Mouse (Mus musculus) forelimb bud, embryonic 11.5 days (tissue): Measurements from ENCODE around the gene Chrm3.

Source experiments
- DNase-seq: peaks from one replicate; pipeline ENCODE4 v3.0.0-alpha.2; 2012; ENCODE audit warnings: low read depth, low spot score

The Chrm3 gene

GRCm38 (mm10) chr13:9992640-9993039 is 368.0 kb downstream of the Chrm3 start:
- DNase-seq, result no peak

GRCm38 (mm10) chr13:9985648-9986047 is 375.0 kb downstream of the Chrm3 start:
- DNase-seq, result no peak

- no peak for DNase-seq
Measured at GRCm38 (mm10) chr13:9983293-9983692, 377.4 kb downstream of the Chrm3 start.

GRCm38 (mm10) chr13:9977699-9978098 is 382.9 kb downstream of the Chrm3 start:
- no peak for DNase-seq

GRCm38 (mm10) chr13:9973742-9974321 is 386.8 kb downstream of the Chrm3 start:
- no peak for DNase-seq

- no peak for DNase-seq
Measured at GRCm38 (mm10) chr13:9971845-9972244, 388.8 kb downstream of the Chrm3 start.

- DNase-seq, result no peak
Measured at GRCm38 (mm10) chr13:9952619-9953018, 408.0 kb downstream of the Chrm3 start.

GRCm38 (mm10) chr13:9951376-9951775 is 409.3 kb downstream of the Chrm3 start:
- DNase-seq, result no peak

- no peak for DNase-seq
Measured at GRCm38 (mm10) chr13:9949091-9949490, 411.6 kb downstream of the Chrm3 start.

GRCm38 (mm10) chr13:9940186-9940585 is 420.5 kb downstream of the Chrm3 start:
- no peak for DNase-seq

- DNase-seq, result no peak
Measured at GRCm38 (mm10) chr13:9938798-9939485, 421.7 kb downstream of the Chrm3 start.

GRCm38 (mm10) chr13:9932714-9933113 is 427.9 kb downstream of the Chrm3 start:
- no peak for DNase-seq

GRCm38 (mm10) chr13:9930606-9931005 is 430.0 kb downstream of the Chrm3 start:
- DNase-seq, result no peak

- DNase-seq, result no peak
Measured at GRCm38 (mm10) chr13:9929978-9930377, 430.7 kb downstream of the Chrm3 start.

- no peak for DNase-seq
Measured at GRCm38 (mm10) chr13:9921150-9921549, 439.5 kb downstream of the Chrm3 start.

GRCm38 (mm10) chr13:9912697-9913096 is 447.9 kb downstream of the Chrm3 start:
- no peak for DNase-seq

GRCm38 (mm10) chr13:9908707-9909106 is 451.9 kb downstream of the Chrm3 start:
- DNase-seq, result no peak

GRCm38 (mm10) chr13:9907202-9907601 is 453.4 kb downstream of the Chrm3 start:
- DNase-seq, result no peak

- DNase-seq, result no peak
Measured at GRCm38 (mm10) chr13:9904455-9904854, 456.2 kb downstream of the Chrm3 start.

GRCm38 (mm10) chr13:9900653-9901385 is 459.8 kb downstream of the Chrm3 start:
- DNase-seq, result no peak

- no peak for DNase-seq
Measured at GRCm38 (mm10) chr13:9898664-9899369, 461.8 kb downstream of the Chrm3 start.

- no peak for DNase-seq
Measured at GRCm38 (mm10) chr13:9897231-9897630, 463.4 kb downstream of the Chrm3 start.
